Mouse (Mus musculus): ENCODE measurements around the gene Grem2. TPM values are rescaled to one million over a fixed set of nuclear protein-coding genes. Genes with fewer than 3 reads are reported as not detected.

Gene Grem2
- 0.10 and 0.24 TPM in 2 replicates for polyA plus RNA-seq (2015; fragmentation: Nextera tagmentation; extraction: Ambion mirVana)

DNA sequence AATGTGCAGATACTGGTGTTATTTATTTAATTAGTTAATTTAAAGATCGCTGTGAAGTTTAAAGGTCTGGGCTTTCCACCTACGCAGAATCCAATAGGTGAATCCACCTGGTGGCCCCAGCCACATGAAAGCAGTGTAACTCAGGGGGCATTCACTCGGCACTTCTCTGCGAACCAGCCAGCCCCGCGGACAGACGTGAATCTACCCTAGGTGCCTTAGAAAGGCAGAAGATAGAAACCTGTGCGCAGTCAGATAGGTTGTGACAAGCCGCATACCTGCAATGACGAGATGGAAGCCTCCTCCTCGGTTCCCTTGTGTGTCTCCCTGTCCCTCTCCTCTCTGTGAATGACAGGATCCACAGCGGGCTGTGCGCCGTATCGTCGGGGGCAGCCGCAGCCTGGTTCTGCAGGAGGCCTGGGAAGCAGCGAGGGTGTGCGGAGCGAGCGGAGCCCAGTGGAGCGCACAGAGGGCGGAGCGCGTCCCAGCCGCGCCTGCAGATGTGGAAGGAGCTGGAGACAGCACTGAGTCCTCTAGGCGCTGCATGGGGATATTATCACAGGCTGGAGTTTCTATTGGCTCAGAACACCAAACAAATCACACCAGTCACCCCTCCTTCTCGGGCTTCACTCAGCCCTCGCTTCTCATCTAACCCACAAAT lies at the start of gene Grem2:
Gene Grem2 (minus strand): TSS at position 522 of the 658 bp plus-strand sequence.
- no peaks in the 10 kb centered on the region for H3K36me3 ChIP-seq (replicated peaks)
- no peaks in the 10 kb centered on the region for H3K4me1 ChIP-seq (replicated peaks)
- ATAC-seq (ENCODE audit: insufficient read depth), result peak; percentile 66
- peaks cover 7% of the 10 kb centered on the region for H3K27me3 ChIP-seq
- 8% methylated on average over 28 of the region's 30 CpGs for WGBS (ENCODE audit: insufficient replicate concordance)
- H3K4me2 ChIP-seq, result peak within 1 kb of the TSS; percentile 43
- no peaks in the 10 kb centered on the region for H3K9me3 ChIP-seq (replicated peaks)
- peak within 1 kb of the TSS; percentile 37 for H3K4me3 ChIP-seq (replicated peaks)
- H3K9ac ChIP-seq, result no peak within 1 kb of the TSS
- H3K27ac ChIP-seq (replicated peaks), result no peak within 1 kb of the TSS

DNA sequence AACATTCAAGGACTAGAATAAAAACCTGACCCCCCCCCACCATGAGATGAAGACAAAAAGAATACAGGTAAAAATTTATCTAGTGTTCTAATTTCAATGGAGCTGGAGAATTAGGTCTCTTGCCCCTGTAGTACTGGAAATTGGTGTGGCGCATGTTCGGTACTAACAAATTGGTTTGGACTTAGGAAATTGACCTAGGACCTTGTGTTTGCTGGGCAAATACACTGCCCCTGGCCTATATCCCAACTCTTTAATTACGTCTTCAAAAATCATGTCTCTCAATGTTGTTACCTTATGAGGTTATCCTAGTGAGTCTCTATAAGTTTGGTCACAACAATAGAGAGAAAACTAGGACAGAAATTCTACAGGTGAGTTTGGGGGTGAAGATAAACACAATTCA lies 38.2 kb upstream of the Grem2 start:
- Histone ChIP-seq H3K9ac (no peak overlapping the region), H3K27ac (replicated peaks) (no peak overlapping the region), H3K4me3 (replicated peaks) (no peak overlapping the region), H3K9me3 (replicated peaks) (no peaks in the 10 kb centered on the region), H3K4me1 (replicated peaks) (no peaks in the 10 kb centered on the region), H3K4me2 (no peak overlapping the region), H3K36me3 (replicated peaks) (no peaks in the 10 kb centered on the region), H3K27me3 (no peaks in the 10 kb centered on the region)
- ATAC-seq (ENCODE audit: insufficient read depth), result no peak
- 72% methylated on average over 3 of the region's 3 CpGs for WGBS (ENCODE audit: insufficient replicate concordance)

DNA sequence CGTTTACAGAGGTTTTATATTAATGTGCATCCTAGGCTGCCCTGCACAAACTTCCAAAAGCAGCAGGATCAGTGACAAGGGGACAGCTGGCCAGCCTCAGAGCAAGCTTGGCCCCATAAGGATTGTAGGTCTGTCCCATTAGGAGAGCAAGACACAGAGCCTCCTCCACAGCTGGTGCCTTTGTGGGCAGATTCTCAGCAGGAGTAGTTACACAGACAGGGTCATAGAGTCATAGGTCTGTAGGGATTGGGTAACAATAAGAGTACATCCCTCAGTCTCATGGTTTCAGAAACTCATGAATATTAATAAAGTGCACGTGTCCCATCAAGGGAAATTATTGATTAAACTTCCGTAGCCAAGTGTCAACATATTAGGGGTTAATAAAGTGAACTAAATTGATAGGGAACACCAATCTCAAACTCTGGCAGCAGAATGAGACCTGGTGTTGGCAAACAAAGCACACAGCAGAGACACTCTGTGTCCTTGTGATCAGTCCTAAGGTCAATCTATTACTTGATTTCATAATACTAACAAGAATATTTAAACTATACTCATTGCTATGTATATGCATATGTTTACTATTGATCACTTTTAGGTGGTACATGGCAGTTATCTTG lies 9.5 kb upstream of the Grem2 start:
- H3K36me3 ChIP-seq (replicated peaks), result no peaks in the 10 kb centered on the region
- no peak overlapping the region for H3K27ac ChIP-seq (replicated peaks)
- 47% methylated on average over 3 of the region's 3 CpGs for WGBS (ENCODE audit: insufficient replicate concordance)
- H3K9me3 ChIP-seq (replicated peaks), result no peaks in the 10 kb centered on the region
- no peak overlapping the region for H3K4me3 ChIP-seq (replicated peaks)
- no peaks in the 10 kb centered on the region for H3K4me1 ChIP-seq (replicated peaks)
- no peak for ATAC-seq (ENCODE audit: insufficient read depth)
- no peak overlapping the region for H3K9ac ChIP-seq
- H3K27me3 ChIP-seq, result no peaks in the 10 kb centered on the region
- H3K4me2 ChIP-seq, result no peak overlapping the region

DNA sequence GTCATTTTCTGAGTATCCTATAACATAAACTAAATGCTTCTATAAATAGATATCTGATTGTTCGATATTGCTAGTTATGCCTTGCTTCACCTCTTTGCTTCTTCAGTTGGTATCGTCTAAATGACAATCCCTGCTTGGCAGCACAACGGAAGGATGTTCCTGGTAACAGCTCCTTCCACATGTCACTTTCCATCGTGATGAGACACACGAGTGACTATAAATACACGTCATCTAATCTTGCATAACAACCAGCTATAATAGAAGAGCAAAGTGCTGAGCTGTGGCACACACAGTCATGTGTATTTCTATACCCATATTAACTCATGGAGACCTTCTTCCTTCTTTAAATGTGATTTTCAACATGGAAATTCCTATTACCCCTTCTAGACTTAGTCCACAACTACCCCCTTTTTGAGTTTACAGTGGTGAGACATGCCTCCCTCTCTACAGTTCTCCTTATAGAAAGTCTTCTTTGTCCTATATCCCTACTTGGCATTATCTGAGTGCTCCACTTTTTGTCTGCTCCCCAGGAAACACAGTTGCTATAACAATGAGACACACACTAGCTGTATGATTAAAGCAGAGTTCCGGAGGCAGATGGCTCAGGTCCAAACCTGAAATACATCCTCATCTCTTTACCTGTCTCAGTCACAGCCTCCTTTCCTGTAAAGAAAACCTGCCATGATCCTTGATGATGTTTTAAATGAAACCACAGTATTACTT lies 8.0 kb upstream of the Grem2 start:
- Histone ChIP-seq H3K4me2 (no peak overlapping the region), H3K9ac (no peak overlapping the region), H3K27ac (replicated peaks) (no peak overlapping the region), H3K4me1 (replicated peaks) (no peaks in the 10 kb centered on the region), H3K36me3 (replicated peaks) (no peaks in the 10 kb centered on the region), H3K9me3 (replicated peaks) (no peaks in the 10 kb centered on the region), H3K27me3 (no peaks in the 10 kb centered on the region), H3K4me3 (replicated peaks) (no peak overlapping the region)
- ATAC-seq (ENCODE audit: insufficient read depth), result no peak
- WGBS (ENCODE audit: insufficient replicate concordance), result 60% methylated on average over 7 of the region's 7 CpGs

DNA sequence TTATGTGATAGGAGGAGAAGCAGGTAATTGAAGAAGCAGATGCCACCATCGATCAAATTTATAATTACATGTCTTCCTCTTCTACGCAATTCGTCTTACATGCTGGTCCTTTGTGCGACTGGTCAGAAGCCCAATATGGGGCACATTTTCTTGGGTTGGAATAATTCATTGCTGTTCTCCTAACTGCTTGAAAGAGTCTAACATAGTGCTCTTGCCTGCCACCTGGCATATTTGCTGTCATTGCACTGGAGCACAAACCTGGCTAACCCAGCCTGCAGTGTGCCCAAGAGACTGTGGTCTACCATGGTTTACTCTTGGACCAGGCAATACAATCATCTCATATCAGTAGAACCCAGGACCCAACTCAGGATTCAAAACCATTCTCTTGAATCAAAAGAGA lies 2.7 kb downstream of the Grem2 start:
- Histone ChIP-seq H3K27ac (replicated peaks) (no peak overlapping the region), H3K9me3 (replicated peaks) (no peaks in the 10 kb centered on the region), H3K9ac (no peak overlapping the region), H3K4me2 (no peak overlapping the region), H3K36me3 (replicated peaks) (no peaks in the 10 kb centered on the region), H3K27me3 (peaks cover 7% of the 10 kb centered on the region), H3K4me3 (replicated peaks) (no peak overlapping the region), H3K4me1 (replicated peaks) (no peaks in the 10 kb centered on the region)
- no peak for ATAC-seq (ENCODE audit: insufficient read depth)
- WGBS (ENCODE audit: insufficient replicate concordance), result 75% methylated on average over 4 of the region's 4 CpGs

DNA sequence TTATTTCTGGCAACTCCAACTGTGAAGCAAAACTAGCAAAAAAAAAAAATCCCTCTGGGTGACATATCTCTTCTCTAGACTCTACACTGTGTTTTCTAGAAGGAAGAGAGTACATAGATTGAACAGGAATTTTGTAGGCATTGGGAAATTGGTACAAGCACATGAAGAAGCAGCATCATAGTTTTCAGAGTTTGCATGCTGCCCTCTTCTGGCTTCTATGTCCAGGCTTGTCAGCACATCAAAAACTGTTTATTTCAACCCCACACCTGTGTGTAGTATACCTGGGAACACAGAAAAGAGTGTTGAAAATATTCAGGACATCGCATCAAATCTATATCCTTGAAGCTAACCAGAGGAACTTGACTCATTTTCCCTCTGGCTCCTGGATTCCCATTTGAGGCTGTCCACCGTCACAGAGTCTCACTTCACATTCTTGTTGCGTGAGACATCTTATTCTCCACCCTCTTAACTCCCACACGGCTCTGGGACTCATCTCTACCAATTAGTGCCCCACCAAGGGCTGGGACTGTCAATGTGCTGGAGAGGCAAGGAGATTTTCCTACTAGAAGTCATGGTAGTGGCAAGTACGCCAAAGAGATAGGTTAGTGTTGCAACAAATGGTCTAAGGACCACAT lies 3.3 kb downstream of the Grem2 start:
- H3K27me3 ChIP-seq, result peaks cover 7% of the 10 kb centered on the region
- no peaks in the 10 kb centered on the region for H3K4me1 ChIP-seq (replicated peaks)
- no peak overlapping the region for H3K27ac ChIP-seq (replicated peaks)
- ATAC-seq (ENCODE audit: insufficient read depth), result no peak
- H3K4me3 ChIP-seq (replicated peaks), result no peak overlapping the region
- no peak overlapping the region for H3K4me2 ChIP-seq
- no peaks in the 10 kb centered on the region for H3K36me3 ChIP-seq (replicated peaks)
- no peaks in the 10 kb centered on the region for H3K9me3 ChIP-seq (replicated peaks)
- WGBS (ENCODE audit: insufficient replicate concordance), result 50% methylated on average over 5 of the region's 5 CpGs
- H3K9ac ChIP-seq, result no peak overlapping the region

DNA sequence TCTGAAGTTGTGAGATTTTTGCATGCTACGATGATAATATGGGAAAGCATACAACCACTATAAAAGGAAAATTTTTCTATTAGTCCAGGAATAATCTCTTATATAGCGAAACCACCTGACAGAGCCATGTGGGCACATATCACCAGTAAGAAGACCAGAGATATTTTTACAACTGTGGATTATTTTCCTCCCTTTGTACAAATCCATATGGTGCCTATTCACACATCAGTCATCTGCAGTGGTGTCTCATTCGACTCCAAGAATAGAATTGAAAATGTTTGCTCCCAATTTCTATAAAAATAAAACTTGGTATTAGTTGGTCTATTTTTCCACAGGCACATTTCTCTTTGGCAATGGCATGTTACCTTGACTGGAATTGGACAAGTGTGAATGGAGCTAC lies 11.8 kb downstream of the Grem2 start:
- no peak overlapping the region for H3K27ac ChIP-seq (replicated peaks)
- WGBS (ENCODE audit: insufficient replicate concordance), result 53% methylated on average over 3 of the region's 3 CpGs
- H3K27me3 ChIP-seq, result no peaks in the 10 kb centered on the region
- H3K4me1 ChIP-seq (replicated peaks), result no peaks in the 10 kb centered on the region
- H3K4me3 ChIP-seq (replicated peaks), result no peak overlapping the region
- H3K9me3 ChIP-seq (replicated peaks), result no peaks in the 10 kb centered on the region
- H3K9ac ChIP-seq, result no peak overlapping the region
- H3K36me3 ChIP-seq (replicated peaks), result no peaks in the 10 kb centered on the region
- ATAC-seq (ENCODE audit: insufficient read depth), result no peak
- H3K4me2 ChIP-seq, result no peak overlapping the region

DNA sequence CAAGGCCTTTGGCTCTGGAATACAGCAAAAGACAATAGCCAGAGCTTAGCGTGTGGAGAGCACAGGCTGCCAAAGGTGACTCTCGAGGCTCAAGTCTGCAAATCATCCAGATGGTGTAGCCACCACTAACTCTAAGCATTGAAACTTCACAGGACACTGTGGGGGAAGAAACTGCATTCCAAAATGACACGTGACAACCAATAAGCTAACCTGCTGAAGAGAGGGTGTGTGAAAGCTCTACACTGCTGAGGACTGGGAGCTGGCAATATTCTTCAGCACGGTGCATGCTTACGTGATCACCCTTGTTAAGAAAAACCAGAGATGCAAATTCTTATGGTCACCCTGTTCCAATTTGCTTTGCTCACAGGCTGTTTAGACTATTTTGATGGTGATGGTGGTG lies 13.4 kb downstream of the Grem2 start:
- Histone ChIP-seq H3K9me3 (replicated peaks) (no peaks in the 10 kb centered on the region), H3K36me3 (replicated peaks) (no peaks in the 10 kb centered on the region), H3K4me2 (no peak overlapping the region), H3K4me3 (replicated peaks) (no peak overlapping the region), H3K27me3 (no peaks in the 10 kb centered on the region), H3K9ac (no peak overlapping the region), H3K27ac (replicated peaks) (no peak overlapping the region), H3K4me1 (replicated peaks) (no peaks in the 10 kb centered on the region)
- no peak for ATAC-seq (ENCODE audit: insufficient read depth)
- 74% methylated on average over 5 of the region's 5 CpGs for whole genome bisulfite sequencing (ENCODE audit: insufficient replicate concordance)

DNA sequence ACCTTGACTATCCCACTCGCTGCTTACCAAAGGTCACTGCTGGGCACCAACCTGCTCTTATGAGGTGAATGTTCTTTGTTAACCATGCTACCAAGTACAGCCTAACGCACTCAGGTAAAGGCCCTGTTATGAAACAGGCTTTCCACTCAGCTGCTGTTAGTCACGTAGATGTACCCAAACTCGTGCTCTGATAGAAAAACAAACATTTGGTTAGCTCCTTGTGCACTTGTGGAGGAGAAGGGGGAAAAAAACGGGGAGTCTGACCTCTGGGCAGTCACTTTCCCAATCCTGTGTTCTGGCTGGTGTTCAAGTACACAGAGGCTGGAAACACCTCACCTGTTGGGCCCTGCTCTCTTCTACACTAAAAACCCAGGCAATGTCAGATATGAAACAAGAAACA lies 14.0 kb downstream of the Grem2 start:
- Histone ChIP-seq H3K9me3 (replicated peaks) (no peaks in the 10 kb centered on the region), H3K4me3 (replicated peaks) (no peak overlapping the region), H3K4me2 (no peak overlapping the region), H3K9ac (no peak overlapping the region), H3K27me3 (no peaks in the 10 kb centered on the region), H3K27ac (replicated peaks) (no peak overlapping the region), H3K4me1 (replicated peaks) (no peaks in the 10 kb centered on the region), H3K36me3 (replicated peaks) (no peaks in the 10 kb centered on the region)
- peak; percentile 88 for ATAC-seq (ENCODE audit: insufficient read depth)
- WGBS (ENCODE audit: insufficient replicate concordance), result 43% methylated on average over 5 of the region's 5 CpGs

DNA sequence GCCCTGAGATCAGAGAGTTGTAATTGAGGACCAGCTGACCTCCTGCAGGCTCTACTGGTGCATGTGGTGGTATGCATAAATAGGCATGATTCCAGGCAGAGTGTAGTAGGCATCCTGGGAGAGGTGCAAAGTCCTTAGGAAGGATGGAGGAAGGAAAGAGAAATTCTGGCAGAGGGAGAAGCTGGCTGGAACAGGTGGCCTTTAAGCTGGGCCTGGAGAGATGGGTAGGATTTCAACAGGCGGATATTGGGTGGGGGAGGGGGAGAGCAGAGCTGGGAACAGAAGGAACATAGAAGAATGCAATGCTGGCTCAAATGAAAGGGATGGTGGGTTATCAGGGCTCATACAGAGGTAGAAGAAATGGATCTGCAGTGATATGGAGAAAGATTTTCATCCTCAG lies 18.9 kb downstream of the Grem2 start:
- H3K4me2 ChIP-seq, result no peak overlapping the region
- no peaks in the 10 kb centered on the region for H3K4me1 ChIP-seq (replicated peaks)
- no peak for ATAC-seq (ENCODE audit: insufficient read depth)
- no peaks in the 10 kb centered on the region for H3K36me3 ChIP-seq (replicated peaks)
- WGBS (ENCODE audit: insufficient replicate concordance), result 48% methylated on average over 1 of the region's 1 CpGs
- no peak overlapping the region for H3K27ac ChIP-seq (replicated peaks)
- H3K4me3 ChIP-seq (replicated peaks), result no peak overlapping the region
- H3K27me3 ChIP-seq, result no peaks in the 10 kb centered on the region
- H3K9me3 ChIP-seq (replicated peaks), result no peaks in the 10 kb centered on the region
- no peak overlapping the region for H3K9ac ChIP-seq

DNA sequence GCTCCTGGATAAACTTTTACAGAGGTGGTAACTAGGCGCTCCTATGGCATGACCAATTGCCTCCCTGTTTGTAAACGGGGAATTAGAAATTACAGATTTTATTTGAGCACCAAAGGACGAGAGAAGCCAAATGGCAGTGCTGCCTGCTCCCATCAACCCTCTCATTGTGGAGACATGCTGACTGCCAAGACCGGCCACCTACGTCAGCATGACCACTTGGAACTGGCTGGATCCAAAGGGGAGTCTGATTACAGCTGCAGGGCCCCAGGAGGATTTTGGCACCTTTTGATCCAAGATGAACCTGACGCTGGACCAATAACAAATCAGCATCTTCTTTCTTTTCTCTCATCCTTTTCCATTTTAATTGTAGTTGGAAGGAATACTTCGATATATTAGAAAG lies 29.1 kb downstream of the Grem2 start:
- 66% methylated on average over 7 of the region's 7 CpGs for WGBS (ENCODE audit: insufficient replicate concordance)
- Histone ChIP-seq H3K9me3 (replicated peaks) (no peaks in the 10 kb centered on the region), H3K9ac (no peak overlapping the region), H3K27me3 (no peaks in the 10 kb centered on the region), H3K36me3 (replicated peaks) (no peaks in the 10 kb centered on the region), H3K4me2 (no peak overlapping the region), H3K4me3 (replicated peaks) (no peak overlapping the region), H3K4me1 (replicated peaks) (no peaks in the 10 kb centered on the region), H3K27ac (replicated peaks) (no peak overlapping the region)
- ATAC-seq (ENCODE audit: insufficient read depth), result no peak

Data from liver, embryonic 15.5 days (tissue).